Mouse (Mus musculus): ENCODE results near the gene Cerk. TPM values are rescaled to one million over a fixed set of nuclear protein-coding genes. Genes with fewer than 3 reads are reported as not detected.
A peak's percentile ranks its signal among the peaks of the same experiment; 100 is the strongest.
"Not testable (repeated sequence)": the region's sequence is repeated elsewhere in the genome, so short reads cannot be mapped to it uniquely, and the experiment has no call there.

Cerk gene
- polyA plus RNA-seq, 1 experiment from 2014 or later: 11.4 TPM

GRCm38 (mm10) chr15:86201696-86202330 is 15.9 kb upstream of the Cerk start:
- Histone ChIP-seq H3K9ac (ENCODE audit: low read length) (no peak overlapping the region), H3K27me3 (ENCODE audit: control insufficient read depth, insufficient read depth, low read length) (no peaks in the 10 kb centered on the region), H3K4me3 (replicated peaks; ENCODE audit: low read length) (no peak overlapping the region), H3K4me1 (ENCODE audit: control insufficient read depth, insufficient read depth, low read length) (peaks cover 23% of the 10 kb centered on the region; the same call in 1 of the 2 replicates), H3K27ac (ENCODE audit: low read length) (peak overlapping the region; percentile 68), H3K36me3 (ENCODE audit: control insufficient read depth, insufficient read depth, low read length) (no peaks in the 10 kb centered on the region), H3K9me3 (replicated peaks; ENCODE audit: control insufficient read depth, low read length) (no peaks in the 10 kb centered on the region), H3K4me2 (ENCODE audit: low read depth, low read length) (peak overlapping the region; percentile 2; the same call in 1 of the 2 replicates)
- ATAC-seq (ENCODE audit: insufficient read depth, low FRiP score): no peak
- WGBS: 76% methylated on average over 9 of the region's 9 CpGs

GRCm38 (mm10) chr15:86201095-86201494 is 15.2 kb upstream of the Cerk start:
- H3K4me2 ChIP-seq (ENCODE audit: low read depth, low read length): peak overlapping the region; percentile 2; the same call in 1 of the 2 replicates
- no peak overlapping the region for H3K9ac ChIP-seq (ENCODE audit: low read length)
- H3K27ac ChIP-seq (ENCODE audit: low read length): peak overlapping the region; percentile 68; the same call in 1 of the 2 replicates
- peaks cover 23% of the 10 kb centered on the region; the same call in 1 of the 2 replicates for H3K4me1 ChIP-seq (ENCODE audit: control insufficient read depth, insufficient read depth, low read length)
- H3K36me3 ChIP-seq (ENCODE audit: control insufficient read depth, insufficient read depth, low read length): no peaks in the 10 kb centered on the region
- ATAC-seq (ENCODE audit: insufficient read depth, low FRiP score): peak; percentile 18; the same call in 1 of the 2 replicates
- H3K27me3 ChIP-seq (ENCODE audit: control insufficient read depth, insufficient read depth, low read length): no peaks in the 10 kb centered on the region
- WGBS: 41% methylated on average over 4 of the region's 4 CpGs
- no peaks in the 10 kb centered on the region for H3K9me3 ChIP-seq (replicated peaks; ENCODE audit: control insufficient read depth, low read length)
- no peak overlapping the region for H3K4me3 ChIP-seq (replicated peaks; ENCODE audit: low read length)

GRCm38 (mm10) chr15:86200169-86200568 is 14.2 kb upstream of the Cerk start:
- H3K4me1 ChIP-seq (ENCODE audit: control insufficient read depth, insufficient read depth, low read length): peaks cover 23% of the 10 kb centered on the region; the same call in 1 of the 2 replicates
- H3K9me3 ChIP-seq (replicated peaks; ENCODE audit: control insufficient read depth, low read length): no peaks in the 10 kb centered on the region
- ATAC-seq (ENCODE audit: insufficient read depth, low FRiP score): no peak
- H3K4me2 ChIP-seq (ENCODE audit: low read depth, low read length): no peak overlapping the region
- no peaks in the 10 kb centered on the region for H3K36me3 ChIP-seq (ENCODE audit: control insufficient read depth, insufficient read depth, low read length)
- H3K27me3 ChIP-seq (ENCODE audit: control insufficient read depth, insufficient read depth, low read length): no peaks in the 10 kb centered on the region
- H3K4me3 ChIP-seq (replicated peaks; ENCODE audit: low read length): no peak overlapping the region
- no peak overlapping the region for H3K27ac ChIP-seq (ENCODE audit: low read length)
- 36% methylated on average over 4 of the region's 4 CpGs for WGBS
- H3K9ac ChIP-seq (ENCODE audit: low read length): no peak overlapping the region

- H3K4me2 ChIP-seq (ENCODE audit: low read depth, low read length): no peak overlapping the region
- peaks cover 23% of the 10 kb centered on the region; the same call in 1 of the 2 replicates for H3K4me1 ChIP-seq (ENCODE audit: control insufficient read depth, insufficient read depth, low read length)
- H3K9ac ChIP-seq (ENCODE audit: low read length): no peak overlapping the region
- no peak for ATAC-seq (ENCODE audit: insufficient read depth, low FRiP score)
- WGBS: 67% methylated on average over 4 of the region's 4 CpGs
- no peaks in the 10 kb centered on the region for H3K36me3 ChIP-seq (ENCODE audit: control insufficient read depth, insufficient read depth, low read length)
- no peaks in the 10 kb centered on the region for H3K27me3 ChIP-seq (ENCODE audit: control insufficient read depth, insufficient read depth, low read length)
- H3K9me3 ChIP-seq (replicated peaks; ENCODE audit: control insufficient read depth, low read length): no peaks in the 10 kb centered on the region
- no peak overlapping the region for H3K27ac ChIP-seq (ENCODE audit: low read length)
- no peak overlapping the region for H3K4me3 ChIP-seq (replicated peaks; ENCODE audit: low read length)
Measured at GRCm38 (mm10) chr15:86199482-86199881, 13.5 kb upstream of the Cerk start.

GRCm38 (mm10) chr15:86199052-86199451 is 13.1 kb upstream of the Cerk start:
- H3K4me1 ChIP-seq (ENCODE audit: control insufficient read depth, insufficient read depth, low read length): peaks cover 23% of the 10 kb centered on the region; the same call in 1 of the 2 replicates
- no peak for ATAC-seq (ENCODE audit: insufficient read depth, low FRiP score)
- H3K9ac ChIP-seq (ENCODE audit: low read length): no peak overlapping the region
- H3K4me2 ChIP-seq (ENCODE audit: low read depth, low read length): no peak overlapping the region
- H3K9me3 ChIP-seq (replicated peaks; ENCODE audit: control insufficient read depth, low read length): no peaks in the 10 kb centered on the region
- H3K36me3 ChIP-seq (ENCODE audit: control insufficient read depth, insufficient read depth, low read length): no peaks in the 10 kb centered on the region
- H3K4me3 ChIP-seq (replicated peaks; ENCODE audit: low read length): no peak overlapping the region
- WGBS: 83% methylated on average over 5 of the region's 5 CpGs
- H3K27ac ChIP-seq (ENCODE audit: low read length): no peak overlapping the region
- H3K27me3 ChIP-seq (ENCODE audit: control insufficient read depth, insufficient read depth, low read length): no peaks in the 10 kb centered on the region

GRCm38 (mm10) chr15:86194676-86195453 is 8.9 kb upstream of the Cerk start:
- not testable (repeated sequence) for H3K9me3 ChIP-seq (replicated peaks; ENCODE audit: control insufficient read depth, low read length); H3K4me1 ChIP-seq (ENCODE audit: control insufficient read depth, insufficient read depth, low read length); H3K9ac ChIP-seq (ENCODE audit: low read length); H3K36me3 ChIP-seq (ENCODE audit: control insufficient read depth, insufficient read depth, low read length); H3K27ac ChIP-seq (ENCODE audit: low read length); H3K27me3 ChIP-seq (ENCODE audit: control insufficient read depth, insufficient read depth, low read length); H3K4me2 ChIP-seq (ENCODE audit: low read depth, low read length); H3K4me3 ChIP-seq (replicated peaks; ENCODE audit: low read length)
- peak; percentile 95 for ATAC-seq (ENCODE audit: insufficient read depth, low FRiP score)
- 68% methylated on average over 55 of the region's 55 CpGs for WGBS

DNA sequence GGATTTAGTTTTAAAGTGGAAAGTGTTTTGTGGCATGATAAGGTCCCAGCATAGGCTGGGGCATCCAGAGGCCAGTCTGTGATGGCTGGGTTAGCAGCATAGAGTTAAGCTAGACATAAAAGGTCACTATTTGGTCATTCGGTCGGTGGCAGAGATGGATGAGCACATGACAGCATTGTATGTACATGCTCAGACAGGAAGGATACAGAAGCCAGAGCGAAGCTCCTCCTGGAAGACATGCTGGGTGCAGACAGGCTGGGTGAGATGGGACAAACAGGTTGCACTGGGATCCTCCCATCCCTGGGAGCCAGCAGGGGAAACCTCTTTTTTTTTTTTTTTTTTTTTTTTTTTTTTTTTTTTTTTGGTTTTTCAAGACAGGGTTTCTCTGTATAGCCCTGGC is 6.0 kb upstream of the Cerk start:
- Histone ChIP-seq H3K9me3 (replicated peaks; ENCODE audit: control insufficient read depth, low read length) (no peaks in the 10 kb centered on the region), H3K4me2 (ENCODE audit: low read depth, low read length) (no peak overlapping the region), H3K4me3 (replicated peaks; ENCODE audit: low read length) (no peak overlapping the region), H3K9ac (ENCODE audit: low read length) (no peak overlapping the region), H3K27me3 (ENCODE audit: control insufficient read depth, insufficient read depth, low read length) (no peaks in the 10 kb centered on the region), H3K27ac (ENCODE audit: low read length) (no peak overlapping the region), H3K36me3 (ENCODE audit: control insufficient read depth, insufficient read depth, low read length) (no peaks in the 10 kb centered on the region), H3K4me1 (ENCODE audit: control insufficient read depth, insufficient read depth, low read length) (peaks cover 15% of the 10 kb centered on the region)
- ATAC-seq (ENCODE audit: insufficient read depth, low FRiP score): no peak
- 60% methylated on average over 3 of the region's 3 CpGs for WGBS

DNA sequence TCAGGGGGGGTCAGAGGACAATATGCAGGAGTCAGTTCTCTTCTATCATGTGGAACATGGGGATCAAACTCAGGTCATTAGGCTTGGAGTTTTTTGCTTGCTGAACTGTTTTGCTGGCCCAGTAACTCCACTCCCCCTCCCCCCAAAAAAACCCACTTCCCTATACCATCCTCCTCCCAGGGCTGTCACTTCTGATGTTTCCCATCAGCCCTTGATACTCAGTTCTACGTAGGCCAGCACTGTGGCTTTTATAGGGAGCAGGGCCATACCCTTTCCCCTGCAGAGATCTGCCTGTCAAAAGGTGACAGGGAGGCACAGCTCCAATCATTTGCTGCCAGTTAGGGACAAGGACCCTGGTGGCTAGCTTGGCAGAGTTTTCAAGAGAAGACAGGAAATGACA is 5.6 kb upstream of the Cerk start:
- 45% methylated on average over 1 of the region's 1 CpGs for WGBS
- no peak for ATAC-seq (ENCODE audit: insufficient read depth, low FRiP score)
- Histone ChIP-seq H3K9ac (ENCODE audit: low read length) (no peak overlapping the region), H3K4me1 (ENCODE audit: control insufficient read depth, insufficient read depth, low read length) (peaks cover 18% of the 10 kb centered on the region), H3K27me3 (ENCODE audit: control insufficient read depth, insufficient read depth, low read length) (no peaks in the 10 kb centered on the region), H3K27ac (ENCODE audit: low read length) (no peak overlapping the region), H3K4me3 (replicated peaks; ENCODE audit: low read length) (no peak overlapping the region), H3K4me2 (ENCODE audit: low read depth, low read length) (no peak overlapping the region), H3K36me3 (ENCODE audit: control insufficient read depth, insufficient read depth, low read length) (no peaks in the 10 kb centered on the region), H3K9me3 (replicated peaks; ENCODE audit: control insufficient read depth, low read length) (no peaks in the 10 kb centered on the region)

DNA sequence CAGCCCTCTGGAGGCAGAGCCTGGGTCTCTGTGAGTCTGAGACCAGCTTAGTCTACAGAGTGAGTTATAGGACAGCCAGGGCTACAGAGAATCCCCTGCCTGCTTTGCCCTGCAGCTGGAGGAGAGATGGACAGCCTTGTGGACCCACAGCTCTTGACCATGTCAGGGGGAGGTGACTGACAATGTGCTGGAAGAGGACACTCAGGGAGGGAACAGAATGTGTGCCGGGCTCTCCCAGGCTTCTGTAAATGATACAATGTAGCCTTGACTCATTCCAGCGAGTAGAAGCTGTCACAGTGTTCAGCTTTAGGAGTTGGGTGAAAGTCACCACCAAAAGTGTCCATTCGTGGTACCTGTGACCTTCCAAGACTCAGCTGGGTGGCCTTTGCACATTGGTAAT is 4.4 kb upstream of the Cerk start:
- WGBS: 84% methylated on average over 3 of the region's 3 CpGs
- H3K27me3 ChIP-seq (ENCODE audit: control insufficient read depth, insufficient read depth, low read length): no peaks in the 10 kb centered on the region
- no peak overlapping the region for H3K4me3 ChIP-seq (replicated peaks; ENCODE audit: low read length)
- H3K36me3 ChIP-seq (ENCODE audit: control insufficient read depth, insufficient read depth, low read length): no peaks in the 10 kb centered on the region
- H3K27ac ChIP-seq (ENCODE audit: low read length): no peak overlapping the region
- H3K4me1 ChIP-seq (ENCODE audit: control insufficient read depth, insufficient read depth, low read length): peaks cover 25% of the 10 kb centered on the region
- H3K4me2 ChIP-seq (ENCODE audit: low read depth, low read length): no peak overlapping the region
- ATAC-seq (ENCODE audit: insufficient read depth, low FRiP score): no peak
- no peaks in the 10 kb centered on the region for H3K9me3 ChIP-seq (replicated peaks; ENCODE audit: control insufficient read depth, low read length)
- no peak overlapping the region for H3K9ac ChIP-seq (ENCODE audit: low read length)
